Mouse (Mus musculus): ENCODE measurements at regions not wholly inside any gene's neighbourhood (a gene's known extent, or its start where the extent isn't known, plus 50 kb on each side); places are given as distances from the start of the nearest gene placed in this dataset.
A peak's percentile ranks its signal among the peaks of the same experiment; 100 is the strongest.

GRCm38 (mm10) chr3:78810431-78811152, 475.7 kb downstream of the Rapgef2 start:
- DNase-seq (ENCODE audit: extremely low spot score, low spot score) = no peak
- Histone ChIP-seq H3K36me3 (replicated peaks) (no peaks in the 10 kb centered on the region), H3K27ac (no peak overlapping the region), H3K9me3 (no peaks in the 10 kb centered on the region), H3K4me1 (no peaks in the 10 kb centered on the region), H3K27me3 (ENCODE audit: poor library complexity, severe bottlenecking) (no peaks in the 10 kb centered on the region), H3K4me3 (no peak overlapping the region)
- 93% methylated on average over 5 of the region's 5 CpGs for WGBS

- 80% methylated on average over 2 of the region's 2 CpGs for WGBS
- DNase-seq (ENCODE audit: extremely low spot score, low spot score) = no peak
These were observed 483.1 kb downstream of the Rapgef2 start for GRCm38 (mm10) chr3:78803176-78803575.

GRCm38 (mm10) chr3:78795951-78796455, 490.3 kb downstream of the Rapgef2 start:
- WGBS = 92% methylated on average over 4 of the region's 4 CpGs

More at GRCm38 (mm10) chr3:78803176-78803575, 483.1 kb downstream of the Rapgef2 start:
- Histone ChIP-seq H3K4me1 (no peaks in the 10 kb centered on the region), H3K4me3 (no peak overlapping the region), H3K27me3 (ENCODE audit: poor library complexity, severe bottlenecking) (no peaks in the 10 kb centered on the region), H3K9me3 (peaks cover 6% of the 10 kb centered on the region; the same call in 1 of the 2 replicates), H3K27ac (no peak overlapping the region), H3K36me3 (replicated peaks) (no peaks in the 10 kb centered on the region)

GRCm38 (mm10) chr3:78792440-78793057, 493.8 kb downstream of the Rapgef2 start:
- H3K4me1 ChIP-seq = peaks cover 30% of the 10 kb centered on the region
- DNase-seq (ENCODE audit: extremely low spot score, low spot score) = peak; percentile 57
- WGBS = 58% methylated on average over 7 of the region's 7 CpGs

More at GRCm38 (mm10) chr3:78795951-78796455, 490.3 kb downstream of the Rapgef2 start:
- Histone ChIP-seq H3K27ac (no peak overlapping the region), H3K4me1 (peaks cover 22% of the 10 kb centered on the region), H3K9me3 (peaks cover 11% of the 10 kb centered on the region; the same call in 1 of the 2 replicates), H3K27me3 (ENCODE audit: poor library complexity, severe bottlenecking) (no peaks in the 10 kb centered on the region), H3K4me3 (no peak overlapping the region), H3K36me3 (replicated peaks) (no peaks in the 10 kb centered on the region)
- DNase-seq (ENCODE audit: extremely low spot score, low spot score) = no peak

GRCm38 (mm10) chr3:78782766-78783165, 503.6 kb downstream of the Rapgef2 start:
- H3K27ac ChIP-seq = no peak overlapping the region
- no peaks in the 10 kb centered on the region for H3K27me3 ChIP-seq (ENCODE audit: poor library complexity, severe bottlenecking)
- H3K36me3 ChIP-seq (replicated peaks) = no peaks in the 10 kb centered on the region
- 91% methylated on average over 1 of the region's 1 CpGs for WGBS
- DNase-seq (ENCODE audit: extremely low spot score, low spot score) = no peak
- H3K9me3 ChIP-seq = no peaks in the 10 kb centered on the region
- H3K4me3 ChIP-seq = no peak overlapping the region
- no peaks in the 10 kb centered on the region for H3K4me1 ChIP-seq

More at GRCm38 (mm10) chr3:78792440-78793057, 493.8 kb downstream of the Rapgef2 start:
- H3K36me3 ChIP-seq (replicated peaks) = no peaks in the 10 kb centered on the region
- no peak overlapping the region for H3K4me3 ChIP-seq
- H3K9me3 ChIP-seq = 0 out of 2 replicates have a peak, but pooled peaks cover under 1% of the 10 kb centered on the region
- H3K27me3 ChIP-seq (ENCODE audit: poor library complexity, severe bottlenecking) = no peaks in the 10 kb centered on the region
- H3K27ac ChIP-seq = 0 out of 2 replicates have a peak overlapping the region, but pooled peaks have one; percentile 5

- WGBS = 43% methylated on average over 4 of the region's 4 CpGs
These were observed 530.4 kb downstream of the Rapgef2 start for GRCm38 (mm10) chr3:78755686-78756476.

GRCm38 (mm10) chr3:78736111-78736510, 550.2 kb downstream of the Rapgef2 start:
- no peaks in the 10 kb centered on the region for H3K9me3 ChIP-seq
- no peaks in the 10 kb centered on the region for H3K36me3 ChIP-seq (replicated peaks)
- no peak overlapping the region for H3K27ac ChIP-seq
- no peak for DNase-seq (ENCODE audit: extremely low spot score, low spot score)
- H3K4me3 ChIP-seq = no peak overlapping the region
- H3K4me1 ChIP-seq = no peaks in the 10 kb centered on the region
- H3K27me3 ChIP-seq (ENCODE audit: poor library complexity, severe bottlenecking) = no peaks in the 10 kb centered on the region

More at GRCm38 (mm10) chr3:78755686-78756476, 530.4 kb downstream of the Rapgef2 start:
- Histone ChIP-seq H3K9me3 (no peaks in the 10 kb centered on the region), H3K36me3 (replicated peaks) (no peaks in the 10 kb centered on the region), H3K27me3 (ENCODE audit: poor library complexity, severe bottlenecking) (no peaks in the 10 kb centered on the region), H3K4me1 (peaks cover 23% of the 10 kb centered on the region), H3K27ac (no peak overlapping the region), H3K4me3 (no peak overlapping the region)
- DNase-seq (ENCODE audit: extremely low spot score, low spot score) = no peak

GRCm38 (mm10) chr3:78716691-78717090, 569.6 kb downstream of the Rapgef2 start:
- DNase-seq (ENCODE audit: extremely low spot score, low spot score) = no peak
- H3K27me3 ChIP-seq (ENCODE audit: poor library complexity, severe bottlenecking) = no peaks in the 10 kb centered on the region
- H3K9me3 ChIP-seq = no peaks in the 10 kb centered on the region
- H3K27ac ChIP-seq = no peak overlapping the region
- WGBS = 81% methylated on average over 2 of the region's 2 CpGs
- H3K4me1 ChIP-seq = no peaks in the 10 kb centered on the region
- no peak overlapping the region for H3K4me3 ChIP-seq
- H3K36me3 ChIP-seq (replicated peaks) = no peaks in the 10 kb centered on the region

GRCm38 (mm10) chr3:78707687-78708086, 578.6 kb downstream of the Rapgef2 start:
- no peaks in the 10 kb centered on the region for H3K4me1 ChIP-seq
- H3K9me3 ChIP-seq = no peaks in the 10 kb centered on the region
- no peak overlapping the region for H3K4me3 ChIP-seq
- no peaks in the 10 kb centered on the region for H3K36me3 ChIP-seq (replicated peaks)
- DNase-seq (ENCODE audit: extremely low spot score, low spot score) = no peak
- WGBS = 90% methylated on average over 1 of the region's 1 CpGs
- H3K27me3 ChIP-seq (ENCODE audit: poor library complexity, severe bottlenecking) = no peaks in the 10 kb centered on the region
- no peak overlapping the region for H3K27ac ChIP-seq

GRCm38 (mm10) chr3:78698936-78699335, 587.4 kb downstream of the Rapgef2 start:
- Histone ChIP-seq H3K4me1 (no peaks in the 10 kb centered on the region), H3K4me3 (no peak overlapping the region), H3K36me3 (replicated peaks) (no peaks in the 10 kb centered on the region), H3K27ac (no peak overlapping the region), H3K27me3 (ENCODE audit: poor library complexity, severe bottlenecking) (no peaks in the 10 kb centered on the region), H3K9me3 (no peaks in the 10 kb centered on the region)
- 86% methylated on average over 5 of the region's 5 CpGs for WGBS
- no peak for DNase-seq (ENCODE audit: extremely low spot score, low spot score)

GRCm38 (mm10) chr3:78691499-78691898, 594.8 kb downstream of the Rapgef2 start:
- 82% methylated on average over 3 of the region's 3 CpGs for WGBS
- Histone ChIP-seq H3K4me3 (no peak overlapping the region), H3K27ac (no peak overlapping the region)

GRCm38 (mm10) chr3:78677656-78678055, 608.7 kb downstream of the Rapgef2 start:
- whole genome bisulfite sequencing = 91% methylated on average over 1 of the region's 1 CpGs
- H3K36me3 ChIP-seq (replicated peaks) = no peaks in the 10 kb centered on the region
- no peaks in the 10 kb centered on the region for H3K9me3 ChIP-seq
- no peak overlapping the region for H3K27ac ChIP-seq
- no peaks in the 10 kb centered on the region for H3K27me3 ChIP-seq (ENCODE audit: poor library complexity, severe bottlenecking)
- no peak for DNase-seq (ENCODE audit: extremely low spot score, low spot score)
- H3K4me3 ChIP-seq = no peak overlapping the region
- no peaks in the 10 kb centered on the region for H3K4me1 ChIP-seq

More at GRCm38 (mm10) chr3:78691499-78691898, 594.8 kb downstream of the Rapgef2 start:
- no peak for DNase-seq (ENCODE audit: extremely low spot score, low spot score)
- no peaks in the 10 kb centered on the region for H3K9me3 ChIP-seq
- H3K36me3 ChIP-seq (replicated peaks) = no peaks in the 10 kb centered on the region
- no peaks in the 10 kb centered on the region for H3K4me1 ChIP-seq
- no peaks in the 10 kb centered on the region for H3K27me3 ChIP-seq (ENCODE audit: poor library complexity, severe bottlenecking)
